Mouse (Mus musculus) liver, embryonic 14.5 days (tissue): ENCODE data around the gene Gbgt1.

Experiments used
- CTCF ChIP-seq: IDR thresholded peaks from 2 replicates; pipeline ENCODE4 v1.5.1; 2016; ENCODE audit warnings: antibody characterized with exemption, low read depth, control low read depth
- EP300 ChIP-seq: IDR thresholded peaks from 2 replicates; pipeline ENCODE4 v1.6.1; 2016; ENCODE audit warnings: antibody characterized with exemption, low read depth

DNA sequence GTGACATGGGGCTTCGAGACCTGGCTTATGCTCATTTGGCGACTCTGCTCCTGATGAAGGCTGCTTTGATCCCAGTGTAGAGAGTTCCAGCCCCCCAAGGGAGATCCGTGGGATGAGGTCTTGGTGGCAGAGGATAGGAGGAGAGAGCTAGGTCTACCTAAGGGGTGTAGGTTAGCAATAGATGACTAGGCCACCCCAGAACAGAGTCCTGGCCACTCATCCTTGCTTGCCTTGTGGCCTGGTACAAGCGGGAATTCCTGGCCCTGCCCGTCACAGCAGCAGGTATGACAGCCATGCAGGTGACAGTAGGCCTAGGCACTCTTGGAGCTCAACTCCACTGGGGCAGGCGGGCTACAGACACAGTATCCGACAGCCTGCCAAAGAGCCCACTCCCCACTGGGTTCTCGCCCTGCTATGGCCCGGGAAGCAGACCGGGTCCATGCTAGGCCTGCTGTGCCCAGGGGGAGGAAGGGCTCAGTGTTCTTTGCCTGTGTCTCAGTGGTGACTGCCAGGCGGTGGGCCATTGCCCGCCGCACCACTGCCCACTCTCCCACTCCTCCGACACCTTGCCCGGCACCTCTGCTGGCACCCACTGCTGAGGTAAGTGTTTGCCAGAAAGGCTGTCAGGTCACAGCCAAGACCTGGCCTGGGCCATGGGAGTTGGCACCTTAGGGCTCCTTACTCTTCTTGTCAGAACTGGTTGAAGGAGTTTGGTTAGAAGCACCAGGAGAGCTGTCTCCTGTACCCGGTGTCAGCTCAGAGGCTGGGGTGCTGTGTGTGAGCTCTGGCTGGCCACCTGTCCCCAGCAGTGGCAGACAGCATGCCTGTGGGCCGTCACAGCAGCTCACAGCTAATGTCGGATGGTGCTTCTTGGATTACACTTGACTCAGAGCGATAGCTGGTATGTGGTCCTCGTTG is 31.0 kb downstream of the Gbgt1 start:
- TF ChIP-seq EP300 = no peak
- no peak for TF ChIP-seq CTCF
